Mouse (Mus musculus) intestine, embryonic 16.5 days (tissue): ENCODE measurements around the gene Smim24. TPM values are rescaled to one million over a fixed set of nuclear protein-coding genes. Genes with fewer than 3 reads are reported as not detected.

Experiments
- ATAC-seq: fragments of 200-750 bp; cut with Nextera tagmentation; 2 replicates; pipeline ENCODE4 v1.8.0; 2017; ENCODE audit warnings: moderate TSS enrichment, moderate library complexity
- H3K27ac ChIP-seq: fragments of 300-500 bp; sonication (generic); 2 replicates; pipeline ENCODE4 v1.5.1; 2014; ENCODE audit warnings: mild to moderate bottlenecking, low read length
- H3K27me3 ChIP-seq: fragments of 300-500 bp; sonication (generic); replicated peaks from 2 replicates; pipeline ENCODE4 v1.6.1; 2014; ENCODE audit warnings: low read length, control low read depth, mixed read lengths; ENCODE audit not compliant: control insufficient read depth, insufficient read depth
- H3K36me3 ChIP-seq: fragments of 300-500 bp; sonication (generic); 2 replicates; pipeline ENCODE4 v1.6.1; 2014; ENCODE audit warnings: low read length, control low read depth; ENCODE audit not compliant: control insufficient read depth, insufficient read depth
- H3K4me1 ChIP-seq: fragments of 300-500 bp; sonication (generic); 2 replicates; pipeline ENCODE4 v1.6.1; 2014; ENCODE audit warnings: low read length, control low read depth, mixed read lengths; ENCODE audit not compliant: control insufficient read depth, insufficient read depth
- H3K4me2 ChIP-seq: fragments of 300-500 bp; sonication (generic); 2 replicates; pipeline ENCODE4 v1.6.1; 2014; ENCODE audit warnings: low read depth, low read length, control low read depth
- H3K4me3 ChIP-seq: fragments of 300-500 bp; sonication (generic); 2 replicates; pipeline ENCODE4 v1.5.1; 2014; ENCODE audit warnings: mild to moderate bottlenecking, low read length
- H3K9ac ChIP-seq: fragments of 300-500 bp; sonication (generic); 2 replicates; pipeline ENCODE4 v1.6.1; 2014; ENCODE audit warnings: low read depth, low read length
- H3K9me3 ChIP-seq: fragments of 300-500 bp; sonication (generic); 2 replicates; pipeline ENCODE4 v1.6.1; 2016; ENCODE audit warnings: low read length, control low read depth; ENCODE audit not compliant: control insufficient read depth
- WGBS: fragments of 180-500 bp; shearing (Covaris S2); extraction: QIAGEN DNeasy Blood & Tissue Kit; methylation state at CpG from one replicate; pipeline ENCODE4 v1.1.7; 2014; 5-methylcytosine and 5-hydroxymethylcytosine counted together
- polyA plus RNA-seq: library from polyadenylated mRNA; unstranded; fragments of >200 nt; fragmentation: Nextera tagmentation; extraction: Ambion mirVana; gene quantifications from 2 replicates; pipeline ENCODE4 v1.2.1, GENCODE M21; 2015

Gene Smim24
- polyA plus RNA-seq, 1 experiment from 2014 or later = 426 TPM

- no peak overlapping the region for H3K27ac ChIP-seq
- H3K4me1 ChIP-seq = peaks cover 26% of the 10 kb centered on the region
- H3K9ac ChIP-seq = peak overlapping the region; percentile 80
- H3K4me3 ChIP-seq = peak overlapping the region; percentile 74
- no peak for ATAC-seq
- peak overlapping the region; percentile 66 for H3K4me2 ChIP-seq
- H3K27me3 ChIP-seq = no peaks in the 10 kb centered on the region
- peaks cover 11% of the 10 kb centered on the region for H3K36me3 ChIP-seq
- H3K9me3 ChIP-seq = no peaks in the 10 kb centered on the region
- 67% methylated on average over 22 of the region's 22 CpGs for WGBS
Measured at GRCm38 (mm10) chr10:81385603-81386306, 7.1 kb upstream of the Smim24 start.

GRCm38 (mm10) chr10:81387716-81388115 is 5.1 kb upstream of the Smim24 start:
- 0 out of 2 replicates have a peak overlapping the region, but pooled peaks have one; percentile 4 for H3K27ac ChIP-seq
- WGBS = 95% methylated on average over 20 of the region's 20 CpGs
- peak overlapping the region; percentile 35; the same call in 1 of the 2 replicates for H3K9ac ChIP-seq
- H3K36me3 ChIP-seq = peaks cover 11% of the 10 kb centered on the region
- H3K4me1 ChIP-seq = peaks cover 30% of the 10 kb centered on the region
- no peak overlapping the region for H3K4me3 ChIP-seq
- no peak overlapping the region for H3K4me2 ChIP-seq
- ATAC-seq = no peak
- H3K27me3 ChIP-seq = no peaks in the 10 kb centered on the region
- no peaks in the 10 kb centered on the region for H3K9me3 ChIP-seq

- Histone ChIP-seq H3K27me3 (no peaks in the 10 kb centered on the region), H3K4me2 (no peak within 1 kb of the TSS), H3K27ac (peak within 1 kb of the TSS; percentile 10; the same call in 1 of the 2 replicates), H3K9ac (peak within 1 kb of the TSS; percentile 35), H3K4me1 (peaks cover 35% of the 10 kb centered on the region), H3K36me3 (peaks cover 11% of the 10 kb centered on the region), H3K9me3 (no peaks in the 10 kb centered on the region), H3K4me3 (no peak within 1 kb of the TSS)
- ATAC-seq = no peak
- WGBS = 53% methylated on average over 5 of the region's 5 CpGs
Measured at GRCm38 (mm10) chr10:81388505-81389055, 4.3 kb upstream of the Smim24 start, which contains the start of gene Gm48552. Gm48552 (plus strand) TSS chr10:81389005.

GRCm38 (mm10) chr10:81389373-81389772 is 3.5 kb upstream of the Smim24 start:
- 44% methylated on average over 3 of the region's 3 CpGs for WGBS
- H3K4me3 ChIP-seq = no peak overlapping the region
- H3K4me2 ChIP-seq = no peak overlapping the region
- H3K9ac ChIP-seq = peak overlapping the region; percentile 27
- peak overlapping the region; percentile 10; the same call in 1 of the 2 replicates for H3K27ac ChIP-seq
- H3K4me1 ChIP-seq = peaks cover 35% of the 10 kb centered on the region
- H3K27me3 ChIP-seq = no peaks in the 10 kb centered on the region
- H3K9me3 ChIP-seq = no peaks in the 10 kb centered on the region
- H3K36me3 ChIP-seq = peaks cover 11% of the 10 kb centered on the region
- no peak for ATAC-seq

GRCm38 (mm10) chr10:81389801-81390677 is 2.8 kb upstream of the Smim24 start:
- Histone ChIP-seq H3K4me3 (no peak overlapping the region), H3K9me3 (no peaks in the 10 kb centered on the region), H3K36me3 (peaks cover 11% of the 10 kb centered on the region), H3K9ac (peak overlapping the region; percentile 27), H3K27ac (peak overlapping the region; percentile 10; the same call in 1 of the 2 replicates), H3K27me3 (no peaks in the 10 kb centered on the region), H3K4me1 (peaks cover 32% of the 10 kb centered on the region), H3K4me2 (no peak overlapping the region)
- 61% methylated on average over 23 of the region's 23 CpGs for WGBS
- no peak for ATAC-seq

- WGBS = 87% methylated on average over 13 of the region's 13 CpGs
- H3K4me3 ChIP-seq = no peak overlapping the region
- H3K4me1 ChIP-seq = peaks cover 27% of the 10 kb centered on the region
- H3K9ac ChIP-seq = no peak overlapping the region
- no peak overlapping the region for H3K27ac ChIP-seq
- H3K27me3 ChIP-seq = no peaks in the 10 kb centered on the region
- ATAC-seq = no peak
- H3K9me3 ChIP-seq = no peaks in the 10 kb centered on the region
- H3K36me3 ChIP-seq = peaks cover 11% of the 10 kb centered on the region
- no peak overlapping the region for H3K4me2 ChIP-seq
Measured at GRCm38 (mm10) chr10:81390678-81390965, 2.2 kb upstream of the Smim24 start.

- Histone ChIP-seq H3K27me3 (no peaks in the 10 kb centered on the region), H3K4me1 (peaks cover 23% of the 10 kb centered on the region), H3K36me3 (peaks cover 10% of the 10 kb centered on the region), H3K4me3 (peak overlapping the region; percentile 50; the same call in 1 of the 2 replicates), H3K27ac (peak overlapping the region; percentile 96), H3K4me2 (peak overlapping the region; percentile 57), H3K9ac (peak overlapping the region; percentile 58), H3K9me3 (no peaks in the 10 kb centered on the region)
- WGBS = 56% methylated on average over 6 of the region's 6 CpGs
- ATAC-seq = peak; percentile 79
Measured at GRCm38 (mm10) chr10:81392270-81392669, 581 bp upstream of the Smim24 start.

- peak; percentile 29 for ATAC-seq
- Histone ChIP-seq H3K27me3 (no peaks in the 10 kb centered on the region), H3K9ac (peak overlapping the region; percentile 70), H3K4me2 (peak overlapping the region; percentile 57), H3K27ac (peak overlapping the region; percentile 96), H3K36me3 (peaks cover 6% of the 10 kb centered on the region; the same call in 1 of the 2 replicates), H3K4me1 (peaks cover 23% of the 10 kb centered on the region), H3K4me3 (peak overlapping the region; percentile 50), H3K9me3 (no peaks in the 10 kb centered on the region)
- 3% methylated on average over 19 of the region's 19 CpGs for WGBS
Measured at GRCm38 (mm10) chr10:81393456-81394063, 709 bp downstream of the Smim24 start.

- ATAC-seq = no peak
- H3K36me3 ChIP-seq = peaks cover 6% of the 10 kb centered on the region; the same call in 1 of the 2 replicates
- H3K4me1 ChIP-seq = peaks cover 20% of the 10 kb centered on the region
- no peak overlapping the region for H3K27ac ChIP-seq
- H3K4me3 ChIP-seq = no peak overlapping the region
- 13% methylated on average over 5 of the region's 5 CpGs for WGBS
- H3K4me2 ChIP-seq = no peak overlapping the region
- no peaks in the 10 kb centered on the region for H3K9me3 ChIP-seq
- H3K9ac ChIP-seq = no peak overlapping the region
- no peaks in the 10 kb centered on the region for H3K27me3 ChIP-seq
Measured at GRCm38 (mm10) chr10:81395127-81395526, 2.3 kb downstream of the Smim24 start.
